Mouse (Mus musculus): ENCODE data around the gene Fam213a. TPM values are rescaled to one million over a fixed set of nuclear protein-coding genes. Genes with fewer than 3 reads are reported as not detected.

Fam213a gene
- total RNA-seq (2023), result 11.7 TPM

DNA sequence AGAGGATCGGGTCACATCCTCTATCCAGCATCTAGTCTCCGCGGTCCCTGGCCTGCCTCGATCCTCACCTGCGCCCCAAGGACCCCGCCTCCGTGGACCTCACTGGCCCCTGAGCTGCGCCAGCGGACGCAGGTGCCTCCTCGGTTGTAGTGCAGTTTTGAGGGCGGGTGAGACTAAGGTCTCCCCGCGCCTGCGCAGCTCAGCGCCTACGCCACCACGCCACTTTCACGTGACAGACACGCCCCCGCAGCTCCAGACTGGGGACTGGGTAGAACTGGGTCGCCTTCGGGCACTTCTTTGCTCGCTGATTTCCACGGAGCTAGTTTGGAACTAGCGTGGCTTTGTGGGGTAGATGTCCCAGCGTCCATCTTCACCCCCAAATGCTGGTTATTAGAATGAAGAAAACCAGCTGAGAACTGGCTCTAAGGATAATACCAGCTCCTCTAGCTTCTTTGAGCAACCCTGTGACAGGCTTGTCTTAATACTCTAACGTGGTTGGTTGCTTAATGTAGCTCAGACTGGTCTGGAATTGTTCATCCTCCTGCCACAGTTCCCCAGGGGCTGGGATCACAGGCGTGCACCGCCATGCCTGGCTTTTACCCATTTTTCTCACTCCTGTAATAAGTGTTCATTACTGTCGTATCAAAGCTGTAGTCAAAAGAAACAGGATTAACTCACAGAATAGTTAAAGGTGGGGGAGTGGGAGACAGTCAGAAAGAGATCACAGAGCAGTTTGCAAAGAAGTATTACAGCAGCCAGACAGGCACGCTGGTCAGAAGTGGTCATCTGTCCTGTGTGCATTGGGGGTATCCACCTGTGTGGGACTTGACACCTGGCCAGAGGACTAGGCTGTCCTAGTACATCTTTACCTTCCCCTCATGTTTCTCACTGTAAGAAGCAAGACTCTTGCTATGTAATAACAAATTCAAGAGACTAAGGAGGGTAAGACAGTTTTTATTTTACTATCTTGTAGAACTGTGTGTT, at the start of gene Fam213a:
Fam213a (minus strand) TSS at position 159 of the 984 bp plus-strand sequence.

GRCm38 (mm10) chr14:40966392-40966861, 47.2 kb downstream of the Fam213a start, which contains the start of gene Tspan14:
Gene Tspan14, minus strand, starts transcription at chr14:40966807.

Other genes with a start within 250 kb of the Fam213a start
- 18.5 TPM for gene Sh2d4b, start 120.5 kb downstream of the Fam213a start, total RNA-seq (2023)
- 116 TPM for gene Tspan14, start 47.0 kb downstream of the Fam213a start, total RNA-seq (2023)
- not detected for gene Dydc2, start 55.4 kb upstream of the Fam213a start, total RNA-seq (2023)
- gene Dydc1, start 59.1 kb upstream of the Fam213a start, total RNA-seq (2023), result not detected
- not detected for gene Mat1a, start 91.2 kb upstream of the Fam213a start, total RNA-seq (2023)
- not detected for gene Sftpa1, start 118.0 kb upstream of the Fam213a start, total RNA-seq (2023)
- gene Mbl1, start 137.7 kb upstream of the Fam213a start, total RNA-seq (2023), result not detected
- gene Sftpd, start 171.4 kb upstream of the Fam213a start, total RNA-seq (2023), result not detected